Mouse (Mus musculus) hindbrain, embryonic 10.5 days (tissue): ENCODE data around the gene Hsp90ab1. TPM values are rescaled to one million over a fixed set of nuclear protein-coding genes. Genes with fewer than 3 reads are reported as not detected.
A peak's percentile ranks its signal among the peaks of the same experiment; 100 is the strongest.

Source experiments
- DNase-seq: peaks from one replicate; pipeline ENCODE4 v3.0.0-alpha.2; 2017; ENCODE audit warnings: low spot score
- H3K27ac ChIP-seq: fragments of 300-500 bp; sonication (generic); 2 replicates; pipeline ENCODE4 v1.5.1; 2016; ENCODE audit warnings: mild to moderate bottlenecking, moderate library complexity
- H3K27me3 ChIP-seq: fragments of 300-500 bp; sonication (generic); 2 replicates; pipeline ENCODE4 v1.6.1; 2016; ENCODE audit warnings: mild to moderate bottlenecking; ENCODE audit not compliant: poor library complexity, insufficient read depth, severe bottlenecking
- H3K36me3 ChIP-seq: fragments of 300-500 bp; sonication (generic); 2 replicates; pipeline ENCODE4 v1.6.1; 2016; ENCODE audit warnings: mild to moderate bottlenecking, moderate library complexity
- H3K4me1 ChIP-seq: fragments of 300-500 bp; sonication (generic); replicated peaks from 2 replicates; pipeline ENCODE4 v1.6.1; 2016; ENCODE audit warnings: mild to moderate bottlenecking
- H3K4me3 ChIP-seq: fragments of 300-500 bp; sonication (generic); 2 replicates; pipeline ENCODE4 v1.5.1; 2016; ENCODE audit warnings: mild to moderate bottlenecking, moderate library complexity
- H3K9me3 ChIP-seq: fragments of 300-500 bp; sonication (generic); 2 replicates; pipeline ENCODE4 v1.6.1; 2016; ENCODE audit warnings: mild to moderate bottlenecking, moderate library complexity
- WGBS: fragments of 180-500 bp; shearing (Covaris S2); methylation state at CpG from one replicate; pipeline ENCODE4 v1.1.7; 2016; 5-methylcytosine and 5-hydroxymethylcytosine counted together
- polyA plus RNA-seq: library from polyadenylated mRNA; unstranded; fragments of >200 nt; fragmentation: Nextera tagmentation; extraction: Ambion mirVana; gene quantifications from 2 replicates; pipeline ENCODE4 v1.2.1, GENCODE M21; 2016

Hsp90ab1 gene
- polyA plus RNA-seq, 1 experiment from 2014 or later = 1,585 TPM

DNA sequence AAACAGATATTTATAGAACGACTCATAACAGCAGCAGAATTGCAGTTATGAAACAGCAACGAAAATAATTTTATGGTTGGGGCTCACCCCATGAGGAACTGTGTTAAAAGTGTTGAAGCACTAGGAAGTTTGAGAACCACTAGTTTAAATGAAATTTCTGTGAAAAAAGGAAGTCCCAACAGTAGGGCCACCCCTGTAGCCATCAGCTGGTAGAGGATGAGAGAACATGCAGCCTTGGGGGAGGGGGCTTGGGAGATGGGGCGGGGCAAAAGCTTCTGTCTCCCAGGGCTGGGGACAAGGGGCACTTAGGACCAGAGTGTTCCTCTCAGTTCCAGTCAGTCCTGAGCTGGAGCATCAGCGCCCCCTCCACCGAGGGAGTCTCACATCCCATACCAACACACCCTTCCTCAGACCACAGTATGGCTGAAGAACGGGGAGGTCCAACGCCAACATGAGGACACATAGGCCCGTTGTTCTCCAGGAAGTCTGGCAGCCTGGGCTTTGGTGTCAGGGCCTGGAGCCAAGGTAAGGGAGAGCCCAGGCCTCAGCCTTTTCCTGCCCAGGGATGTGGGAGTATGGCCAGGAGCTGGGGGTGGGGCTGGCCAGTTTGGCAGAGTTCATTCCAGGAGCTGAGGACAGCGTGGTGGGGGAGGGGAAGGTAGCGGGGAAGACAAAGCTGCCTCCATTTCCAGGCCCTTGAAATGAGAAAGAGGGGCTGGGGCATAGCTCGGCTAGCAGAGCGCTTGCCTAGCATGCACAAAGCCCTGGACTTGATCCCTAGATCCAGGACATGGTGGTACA lies 11.2 kb upstream of the Hsp90ab1 start:
- 35% methylated on average over 12 of the region's 12 CpGs for WGBS
- peaks cover 36% of the 10 kb centered on the region for H3K4me1 ChIP-seq
- no peaks in the 10 kb centered on the region for H3K27me3 ChIP-seq
- peaks cover 31% of the 10 kb centered on the region for H3K36me3 ChIP-seq
- H3K4me3 ChIP-seq = peak overlapping the region; percentile 20; the same call in 1 of the 2 replicates
- peaks cover 8% of the 10 kb centered on the region; the same call in 1 of the 2 replicates for H3K9me3 ChIP-seq
- H3K27ac ChIP-seq = peak overlapping the region; percentile 81
- no peak for DNase-seq

DNA sequence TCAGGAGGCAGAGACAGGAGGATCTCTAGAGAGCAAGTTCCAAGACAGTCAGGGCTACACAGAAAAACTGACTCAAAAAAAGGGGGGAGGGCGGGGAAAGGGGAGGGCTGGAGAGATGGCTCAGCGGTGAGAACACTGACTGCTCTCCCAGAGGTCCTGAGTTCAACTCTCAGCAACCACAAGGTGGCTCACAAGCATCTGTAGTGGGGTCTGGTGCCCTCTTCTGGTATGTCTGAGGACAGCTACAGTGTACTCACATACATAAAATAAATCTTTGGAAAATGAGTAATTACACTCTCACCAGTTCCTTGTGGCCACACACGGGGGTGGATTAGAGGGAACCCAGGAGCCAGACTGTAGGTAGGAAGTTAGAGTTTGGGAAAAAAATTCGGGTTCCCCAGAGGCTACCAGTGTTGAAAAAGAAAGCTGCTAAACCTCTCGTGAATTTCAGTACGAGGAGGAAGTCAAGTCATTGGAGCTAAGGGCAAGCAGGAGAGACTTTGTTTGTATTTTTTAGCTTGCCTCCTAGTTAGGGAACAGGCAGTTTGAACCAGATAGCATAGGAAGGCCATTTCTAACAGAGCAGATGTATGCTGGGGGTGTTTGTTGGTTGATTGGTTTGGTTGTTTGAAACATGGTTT lies 9.8 kb upstream of the Hsp90ab1 start:
- peaks cover 36% of the 10 kb centered on the region for H3K4me1 ChIP-seq
- H3K27ac ChIP-seq = no peak overlapping the region
- H3K9me3 ChIP-seq = peaks cover 8% of the 10 kb centered on the region; the same call in 1 of the 2 replicates
- H3K36me3 ChIP-seq = peaks cover 18% of the 10 kb centered on the region
- no peaks in the 10 kb centered on the region for H3K27me3 ChIP-seq
- H3K4me3 ChIP-seq = no peak overlapping the region
- no peak for DNase-seq
- WGBS = 71% methylated on average over 6 of the region's 6 CpGs

DNA sequence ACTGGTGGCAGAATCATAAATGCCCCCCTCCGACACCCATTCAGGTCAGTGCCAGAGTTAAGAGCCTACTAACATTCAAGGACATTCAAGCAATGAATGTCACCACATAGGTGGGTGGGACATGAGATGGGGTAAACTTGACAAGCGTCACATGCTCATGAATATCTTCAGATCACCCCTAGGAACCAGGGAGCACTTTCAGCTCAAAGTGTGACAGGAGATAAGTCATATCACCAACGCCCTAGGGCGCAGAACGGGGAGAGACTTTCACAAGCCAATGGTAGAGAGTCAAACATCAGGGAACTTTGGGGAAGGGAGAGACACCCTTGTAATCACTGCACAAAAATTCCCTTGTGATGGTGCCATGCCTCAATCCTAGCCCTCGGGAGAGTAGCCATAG lies 9.1 kb upstream of the Hsp90ab1 start:
- H3K9me3 ChIP-seq = peaks cover 8% of the 10 kb centered on the region; the same call in 1 of the 2 replicates
- H3K4me3 ChIP-seq = no peak overlapping the region
- H3K27ac ChIP-seq = no peak overlapping the region
- H3K4me1 ChIP-seq = peaks cover 36% of the 10 kb centered on the region
- no peaks in the 10 kb centered on the region for H3K27me3 ChIP-seq
- DNase-seq = no peak
- WGBS = 93% methylated on average over 6 of the region's 6 CpGs
- H3K36me3 ChIP-seq = peaks cover 15% of the 10 kb centered on the region

DNA sequence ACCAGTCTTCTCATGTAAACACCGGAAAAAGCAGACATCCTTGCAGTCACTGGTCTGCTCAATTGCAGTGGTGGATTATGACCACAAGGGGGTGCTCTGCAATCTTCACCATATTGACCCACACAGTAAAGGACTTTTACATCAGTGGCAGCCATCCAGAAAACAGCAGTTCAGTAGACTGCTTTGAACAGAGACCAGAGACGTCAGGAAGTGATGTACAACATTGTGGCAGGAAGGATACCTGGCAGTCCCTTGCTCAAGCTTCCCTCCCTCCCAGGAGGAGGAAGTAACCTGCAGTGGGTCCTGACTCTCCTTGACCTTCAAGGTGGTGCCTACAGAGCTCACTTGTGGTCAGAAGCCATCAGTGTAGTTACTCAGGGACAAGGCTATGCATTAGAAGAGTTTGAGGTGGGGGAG lies 8.5 kb upstream of the Hsp90ab1 start:
- H3K9me3 ChIP-seq = peaks cover 2% of the 10 kb centered on the region; the same call in 1 of the 2 replicates
- H3K4me3 ChIP-seq = no peak overlapping the region
- WGBS = 14% methylated on average over 2 of the region's 2 CpGs
- no peaks in the 10 kb centered on the region for H3K27me3 ChIP-seq
- peaks cover 36% of the 10 kb centered on the region for H3K4me1 ChIP-seq
- no peak overlapping the region for H3K27ac ChIP-seq
- H3K36me3 ChIP-seq = peaks cover 8% of the 10 kb centered on the region
- DNase-seq = peak; percentile 71

DNA sequence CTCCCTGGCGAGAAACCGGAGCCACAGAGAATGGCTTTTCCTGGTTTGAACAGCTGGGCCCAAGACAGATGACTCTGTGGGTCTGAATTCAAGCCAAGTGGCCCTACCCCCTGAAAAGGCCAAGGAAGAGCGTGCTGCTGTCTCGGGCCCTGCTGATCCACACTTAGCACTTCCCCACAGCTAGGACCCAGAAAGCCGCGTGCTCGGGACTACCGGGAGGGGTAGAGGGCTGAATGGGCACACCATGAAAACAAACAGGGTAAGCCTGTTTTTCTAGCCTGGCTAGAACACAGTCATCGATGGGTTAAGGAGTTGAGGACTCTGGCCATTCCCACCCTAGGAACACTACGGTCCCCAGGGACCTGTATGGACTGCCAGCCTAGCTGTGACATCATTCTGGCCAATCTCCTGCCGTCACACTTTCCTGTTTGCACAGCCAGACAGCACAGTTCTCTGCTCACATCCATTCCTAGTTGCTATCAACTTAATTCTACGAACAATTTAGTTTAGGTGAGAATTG lies 7.9 kb upstream of the Hsp90ab1 start:
- peak overlapping the region; percentile 18; the same call in 1 of the 2 replicates for H3K27ac ChIP-seq
- WGBS = 48% methylated on average over 12 of the region's 12 CpGs
- H3K4me3 ChIP-seq = no peak overlapping the region

DNA sequence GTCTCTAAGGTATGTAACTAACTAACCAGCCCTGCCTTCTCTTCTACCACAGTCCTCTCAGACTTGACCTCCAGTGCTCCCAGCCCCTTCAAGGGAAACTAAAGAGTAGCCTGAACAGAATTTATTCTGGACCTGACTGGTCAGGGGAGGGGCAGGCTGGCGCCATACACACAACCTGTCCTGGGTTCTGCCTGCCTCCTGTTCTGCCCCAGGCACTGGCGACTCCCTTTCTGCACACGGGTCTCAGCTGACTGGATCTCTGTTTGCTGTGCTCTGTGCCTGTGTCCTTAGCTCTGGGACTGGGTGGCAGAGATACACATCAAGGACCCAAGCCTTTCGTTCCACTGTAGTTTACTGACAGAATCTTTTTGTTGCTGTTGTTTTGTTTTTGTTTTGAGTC lies 6.5 kb upstream of the Hsp90ab1 start:
- H3K4me3 ChIP-seq = no peak overlapping the region
- 84% methylated on average over 4 of the region's 4 CpGs for WGBS
- peaks cover 25% of the 10 kb centered on the region for H3K4me1 ChIP-seq
- H3K36me3 ChIP-seq = no peaks in the 10 kb centered on the region
- no peaks in the 10 kb centered on the region for H3K27me3 ChIP-seq
- H3K27ac ChIP-seq = no peak overlapping the region
- no peaks in the 10 kb centered on the region for H3K9me3 ChIP-seq
- no peak for DNase-seq

More for the DNA sequence above, 7.9 kb upstream of the Hsp90ab1 start:
- no peak for DNase-seq
- peaks cover 32% of the 10 kb centered on the region for H3K4me1 ChIP-seq
- peaks cover 3% of the 10 kb centered on the region; the same call in 1 of the 2 replicates for H3K36me3 ChIP-seq
- no peaks in the 10 kb centered on the region for H3K27me3 ChIP-seq
- H3K9me3 ChIP-seq = no peaks in the 10 kb centered on the region

DNA sequence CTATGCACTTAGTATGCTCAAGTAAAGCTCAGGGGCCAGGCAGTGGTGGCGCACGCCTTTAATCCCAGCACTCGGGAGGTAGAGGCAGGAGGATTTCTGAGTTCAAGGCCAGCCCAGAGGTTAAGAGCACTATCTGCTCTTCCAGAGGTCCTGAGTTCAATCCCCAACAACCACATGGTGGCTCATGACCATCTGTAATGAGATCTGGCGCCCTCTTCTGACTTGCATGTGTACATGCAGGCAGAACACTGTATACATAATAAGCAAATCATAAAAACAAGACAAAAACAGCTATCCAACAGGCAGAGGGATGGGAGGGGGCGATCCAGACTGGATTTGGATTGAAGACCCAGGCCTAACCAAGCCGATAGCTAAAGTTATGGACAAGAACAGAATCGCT lies 5.8 kb upstream of the Hsp90ab1 start:
- H3K9me3 ChIP-seq = no peaks in the 10 kb centered on the region
- H3K36me3 ChIP-seq = no peaks in the 10 kb centered on the region
- H3K4me3 ChIP-seq = no peak overlapping the region
- no peaks in the 10 kb centered on the region for H3K27me3 ChIP-seq
- H3K4me1 ChIP-seq = peaks cover 25% of the 10 kb centered on the region
- no peak for DNase-seq
- WGBS = 76% methylated on average over 7 of the region's 7 CpGs
- H3K27ac ChIP-seq = no peak overlapping the region

DNA sequence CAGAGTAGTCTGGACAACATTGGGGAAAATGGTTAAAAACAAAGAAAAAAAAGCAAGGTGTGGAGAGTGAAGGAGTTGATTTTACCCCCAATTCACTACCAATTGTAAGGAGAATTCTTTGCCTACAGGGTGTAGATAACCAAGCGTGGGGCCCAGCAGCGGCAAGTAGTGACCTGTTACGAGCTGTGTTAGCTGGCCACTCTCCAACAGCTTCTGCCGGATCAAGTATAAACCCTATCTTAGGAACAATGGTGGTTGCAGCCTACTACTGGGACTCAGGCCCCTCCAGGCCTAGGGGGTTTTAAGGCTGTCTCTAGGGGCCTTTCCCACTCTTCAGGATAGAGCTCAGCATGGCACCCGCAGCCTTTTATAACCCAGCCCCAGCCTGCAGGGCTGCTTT lies 5.2 kb upstream of the Hsp90ab1 start:
- WGBS = 72% methylated on average over 5 of the region's 5 CpGs
- Histone ChIP-seq H3K4me1 (peaks cover 29% of the 10 kb centered on the region), H3K9me3 (no peaks in the 10 kb centered on the region), H3K36me3 (no peaks in the 10 kb centered on the region), H3K4me3 (no peak overlapping the region), H3K27ac (no peak overlapping the region), H3K27me3 (no peaks in the 10 kb centered on the region)
- DNase-seq = no peak

DNA sequence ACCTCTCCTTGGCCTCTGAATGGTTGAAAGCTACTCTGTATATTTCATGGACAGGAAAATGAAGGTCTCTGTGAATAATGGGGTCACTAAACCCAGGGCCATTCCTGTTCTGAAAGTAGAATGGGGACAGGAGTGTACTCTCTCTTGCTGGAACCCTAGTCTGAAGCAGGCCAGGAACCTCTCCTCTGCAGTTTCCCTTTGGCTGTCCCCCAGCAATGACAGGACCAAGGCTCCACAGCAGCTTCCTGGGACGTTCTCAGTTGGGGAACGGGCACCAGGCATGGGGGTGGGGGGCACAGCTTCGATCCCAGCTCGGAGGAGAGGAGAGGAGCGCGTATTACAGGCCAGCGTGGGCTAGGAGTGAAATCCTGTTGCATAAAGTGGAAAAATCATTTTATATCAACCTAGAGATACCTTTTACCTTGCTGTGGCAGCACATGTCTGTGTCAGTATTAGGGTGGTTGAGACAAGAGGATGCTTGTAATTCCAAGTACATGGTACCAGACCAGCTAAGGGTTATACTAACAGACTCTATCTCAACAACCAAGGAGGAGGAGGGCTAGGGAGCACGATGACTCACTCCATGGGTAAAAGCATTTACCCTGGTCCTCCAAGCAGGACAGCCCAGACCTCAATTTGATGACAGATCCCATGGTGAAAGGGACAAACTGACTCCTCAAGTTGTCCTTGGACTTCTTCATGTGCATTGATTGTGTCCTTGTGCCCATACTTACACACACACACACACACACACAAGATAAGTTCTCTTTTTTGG lies 2.2 kb upstream of the Hsp90ab1 start:
- no peak for DNase-seq
- WGBS = 91% methylated on average over 8 of the region's 8 CpGs
- Histone ChIP-seq H3K27ac (peak overlapping the region; percentile 100), H3K9me3 (no peaks in the 10 kb centered on the region), H3K27me3 (no peaks in the 10 kb centered on the region), H3K4me3 (peak overlapping the region; percentile 99; the same call in 1 of the 2 replicates), H3K4me1 (peaks cover 37% of the 10 kb centered on the region), H3K36me3 (peaks cover 18% of the 10 kb centered on the region)

DNA sequence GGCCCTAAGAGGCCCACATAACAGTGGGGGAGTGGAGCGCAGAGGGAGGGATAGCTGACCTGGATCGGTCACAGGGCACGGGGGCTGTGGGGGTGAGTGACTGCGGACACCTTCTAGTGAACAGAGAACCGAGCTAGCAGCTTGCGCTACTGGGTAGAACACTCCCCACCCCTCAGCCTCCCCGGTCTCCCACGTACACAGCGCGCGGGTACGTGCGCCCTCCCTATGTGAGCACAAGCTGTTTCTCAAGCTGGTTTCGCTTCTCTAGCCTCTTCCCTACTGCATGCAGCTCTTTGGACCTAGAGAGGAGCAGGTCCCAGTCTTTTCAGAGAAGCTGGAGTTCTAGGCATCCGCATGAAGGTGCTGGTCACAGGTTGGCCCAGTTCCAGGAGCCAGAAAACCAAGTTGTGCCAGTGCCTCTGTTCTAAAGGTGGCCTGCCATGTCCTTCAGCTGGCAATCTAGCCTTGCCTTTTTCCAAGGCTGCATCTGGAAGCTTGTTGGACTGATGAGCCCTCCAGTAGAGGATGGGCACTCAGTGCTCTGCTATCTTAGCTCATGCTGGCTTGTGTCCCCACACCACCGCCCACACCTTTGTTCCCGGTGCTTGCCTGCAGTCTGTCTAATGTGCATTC lies 1.2 kb upstream of the Hsp90ab1 start:
- Histone ChIP-seq H3K4me3 (peak overlapping the region; percentile 99), H3K9me3 (no peaks in the 10 kb centered on the region), H3K36me3 (peaks cover 29% of the 10 kb centered on the region), H3K4me1 (peaks cover 47% of the 10 kb centered on the region), H3K27me3 (no peaks in the 10 kb centered on the region), H3K27ac (peak overlapping the region; percentile 100)
- no peak for DNase-seq
- 2% methylated on average over 17 of the region's 17 CpGs for WGBS

DNA sequence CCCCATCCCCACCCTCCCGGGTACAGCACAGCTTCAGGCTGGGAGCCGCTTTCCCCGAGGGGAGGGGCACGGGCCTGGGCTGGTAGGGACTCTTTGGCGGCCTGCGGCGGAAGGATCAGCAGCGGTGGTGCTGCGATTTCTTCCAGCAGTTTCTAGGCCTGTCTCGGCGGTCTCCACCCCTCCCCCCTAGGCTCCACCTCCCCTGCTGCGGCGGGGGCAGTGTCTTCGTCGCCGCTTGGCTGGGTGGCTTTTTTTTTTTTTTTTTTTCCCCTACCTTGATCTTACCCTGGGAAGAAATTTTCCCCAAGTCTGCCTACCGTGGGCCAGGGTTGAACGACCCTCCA lies 681 bp upstream of the Hsp90ab1 start:
- H3K9me3 ChIP-seq = no peaks in the 10 kb centered on the region
- DNase-seq = peak; percentile 96
- under 1% methylated on average over 18 of the region's 18 CpGs for WGBS
- no peaks in the 10 kb centered on the region for H3K27me3 ChIP-seq
- peak overlapping the region; percentile 99 for H3K4me3 ChIP-seq
- H3K36me3 ChIP-seq = peaks cover 34% of the 10 kb centered on the region
- peak overlapping the region; percentile 100 for H3K27ac ChIP-seq
- peaks cover 52% of the 10 kb centered on the region for H3K4me1 ChIP-seq
